Mouse (Mus musculus) C2C12 (cell line): Measurements from ENCODE around the gene G6pc3.

ENCODE experiments used
- CEBPB ChIP-seq: IDR thresholded peaks from one replicate; pipeline ENCODE4 v1.6.1; 2011; ENCODE audit warnings: low read depth, mild to moderate bottlenecking, control low read depth, moderate library complexity
- CTCF ChIP-seq: IDR thresholded peaks from one replicate; pipeline ENCODE4 v1.5.1; 2011; ENCODE audit not compliant: control insufficient read depth, insufficient read depth, insufficient read length
- MAX ChIP-seq: IDR thresholded peaks from one replicate; pipeline ENCODE4 v1.6.1; 2011; ENCODE audit warnings: mild to moderate bottlenecking, control low read depth
- MYOD1 ChIP-seq: IDR thresholded peaks from one replicate; pipeline ENCODE4 v1.6.1; 2011; ENCODE audit warnings: low read depth; ENCODE audit not compliant: control insufficient read depth, insufficient read length
- MYOG ChIP-seq: IDR thresholded peaks from one replicate; pipeline ENCODE4 v1.6.1; 2011; ENCODE audit not compliant: control insufficient read depth, insufficient read length; ENCODE audit errors: extremely low read depth
- USF1 ChIP-seq: IDR thresholded peaks from one replicate; pipeline ENCODE4 v1.6.1; 2011; ENCODE audit warnings: low read depth, mild to moderate bottlenecking, control low read depth, moderate library complexity

GRCm38 (mm10) chr11:102227270-102228190 lies 38.1 kb downstream of the G6pc3 start:
- TF ChIP-seq MYOD1 (no peak), CTCF (no peak), USF1 (no peak), MAX (no peak), MYOG (no peak), CEBPB (no peak)
